Mouse (Mus musculus) adrenal gland, adult (tissue): ENCODE data around the gene Gm3893.
"Not testable (repeated sequence)": the region's sequence is repeated elsewhere in the genome, so short reads cannot be mapped to it uniquely, and the experiment has no call there.

ENCODE experiments used
- DNase-seq, 2 experiments: peaks; one replicate each; pipeline ENCODE4 v3.0.0; 2022 to 2023; ENCODE audit warnings: low spot score in 1 of 2; ENCODE audit not compliant: inconsistent age in 2 of 2

Gene Gm3893

DNA sequence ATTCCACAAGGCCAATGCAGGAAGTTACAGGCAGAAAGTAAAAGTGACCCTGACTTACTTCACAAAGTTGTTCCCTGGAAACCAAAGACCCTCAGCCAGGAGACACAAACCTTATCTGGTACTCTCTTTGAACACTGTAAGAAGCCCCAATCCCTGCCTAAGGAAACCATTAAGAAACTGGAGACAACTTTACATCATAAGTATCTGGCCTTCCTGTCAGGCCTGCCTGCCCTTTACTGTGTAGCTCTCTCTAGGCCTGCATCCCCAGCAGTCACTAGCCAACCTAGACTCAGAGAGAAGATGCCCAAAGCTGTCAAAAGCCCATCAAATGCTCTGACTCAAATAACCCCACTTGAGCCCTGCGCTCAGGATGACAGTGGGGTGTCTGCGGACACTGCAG lies at the start of gene Gm3893:
Gene Gm3893 (plus strand): TSS at position 301 of the 400 bp plus-strand sequence.
- not testable (repeated sequence) for DNase-seq

DNA sequence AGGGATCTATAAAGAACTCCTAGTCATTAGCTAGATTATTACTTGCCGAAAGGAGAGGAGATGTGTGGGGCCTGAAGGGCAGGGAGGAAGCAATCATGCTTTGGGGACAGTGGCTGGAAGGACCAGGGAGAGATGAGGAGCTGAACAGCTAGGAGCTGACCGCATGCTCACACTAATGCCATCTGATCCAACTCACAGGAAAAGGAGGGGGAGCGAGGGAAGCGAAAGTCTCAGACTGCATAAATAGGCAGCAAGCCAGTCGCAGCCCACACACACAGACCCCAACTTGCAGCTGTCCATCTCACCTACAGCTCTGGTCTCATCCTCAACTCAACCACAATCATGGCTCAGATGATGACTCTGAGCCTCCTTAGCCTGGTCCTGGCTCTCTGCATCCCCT lies 23.5 kb downstream of the Gm3893 start, which contains the start of gene Gm13304:
Gene Gm13304 (plus strand): TSS at position 301 of the 400 bp plus-strand sequence.
- not testable (repeated sequence) for DNase-seq
